Mouse (Mus musculus) embryonic facial prominence, embryonic 10.5 days (tissue): Measurements from ENCODE around the gene Rest. TPM values are rescaled to one million over a fixed set of nuclear protein-coding genes. Genes with fewer than 3 reads are reported as not detected.

Experiments
- DNase-seq: peaks from one replicate; pipeline ENCODE4 v3.0.0-alpha.2; 2017; ENCODE audit warnings: low spot score
- H3K27ac ChIP-seq: fragments of 300-500 bp; sonication (generic); replicated peaks from 2 replicates; pipeline ENCODE4 v1.5.1; 2016; ENCODE audit warnings: mild to moderate bottlenecking
- H3K27me3 ChIP-seq: fragments of 300-500 bp; sonication (generic); replicated peaks from 2 replicates; pipeline ENCODE4 v1.6.1; 2016; ENCODE audit warnings: low read depth, mild to moderate bottlenecking; ENCODE audit not compliant: poor library complexity, severe bottlenecking
- H3K36me3 ChIP-seq: fragments of 300-500 bp; sonication (generic); replicated peaks from 2 replicates; pipeline ENCODE4 v1.6.1; 2016; ENCODE audit warnings: mild to moderate bottlenecking, moderate library complexity
- H3K4me1 ChIP-seq: fragments of 300-500 bp; sonication (generic); 2 replicates; pipeline ENCODE4 v1.6.1; 2016
- H3K4me3 ChIP-seq: fragments of 300-500 bp; sonication (generic); 2 replicates; pipeline ENCODE4 v1.5.1; 2016; ENCODE audit warnings: mild to moderate bottlenecking, moderate library complexity
- H3K9me3 ChIP-seq: fragments of 300-500 bp; sonication (generic); 2 replicates; pipeline ENCODE4 v1.6.1; 2016; ENCODE audit warnings: mild to moderate bottlenecking
- WGBS: fragments of 180-500 bp; shearing (Covaris S2); methylation state at CpG from one replicate; pipeline ENCODE4 v1.1.7; 2016; 5-methylcytosine and 5-hydroxymethylcytosine counted together
- polyA plus RNA-seq: library from polyadenylated mRNA; unstranded; fragments of >200 nt; fragmentation: Nextera tagmentation; extraction: Ambion mirVana; gene quantifications from 2 replicates; pipeline ENCODE4 v1.2.1, GENCODE M21; 2016

The Rest gene
- polyA plus RNA-seq, 1 experiment from 2014 or later = 37.7 TPM

GRCm38 (mm10) chr5:77251656-77252055 is 13.6 kb upstream of the Rest start:
- Histone ChIP-seq H3K4me1 (0 out of 2 replicates have a peak, but pooled peaks cover 3% of the 10 kb centered on the region), H3K9me3 (no peaks in the 10 kb centered on the region), H3K36me3 (no peaks in the 10 kb centered on the region), H3K27ac (no peak overlapping the region), H3K27me3 (no peaks in the 10 kb centered on the region), H3K4me3 (no peak overlapping the region)
- DNase-seq = no peak
- 54% methylated on average over 5 of the region's 5 CpGs for WGBS

GRCm38 (mm10) chr5:77252115-77252827 is 13.0 kb upstream of the Rest start:
- Histone ChIP-seq H3K4me1 (0 out of 2 replicates have a peak, but pooled peaks cover 3% of the 10 kb centered on the region), H3K27ac (no peak overlapping the region)
- 75% methylated on average over 8 of the region's 8 CpGs for WGBS

GRCm38 (mm10) chr5:77253154-77253553 is 12.1 kb upstream of the Rest start:
- Histone ChIP-seq H3K27me3 (no peaks in the 10 kb centered on the region), H3K36me3 (no peaks in the 10 kb centered on the region), H3K27ac (no peak overlapping the region), H3K4me1 (0 out of 2 replicates have a peak, but pooled peaks cover 6% of the 10 kb centered on the region), H3K9me3 (no peaks in the 10 kb centered on the region), H3K4me3 (no peak overlapping the region)
- no peak for DNase-seq
- 80% methylated on average over 1 of the region's 1 CpGs for WGBS

More at GRCm38 (mm10) chr5:77252115-77252827, 13.0 kb upstream of the Rest start:
- Histone ChIP-seq H3K36me3 (no peaks in the 10 kb centered on the region), H3K27me3 (no peaks in the 10 kb centered on the region), H3K4me3 (no peak overlapping the region), H3K9me3 (no peaks in the 10 kb centered on the region)
- no peak for DNase-seq

- no peak overlapping the region for H3K27ac ChIP-seq
- no peaks in the 10 kb centered on the region for H3K9me3 ChIP-seq
- no peaks in the 10 kb centered on the region for H3K36me3 ChIP-seq
- 66% methylated on average over 3 of the region's 3 CpGs for WGBS
- no peak for DNase-seq
- H3K4me1 ChIP-seq = 0 out of 2 replicates have a peak, but pooled peaks cover 6% of the 10 kb centered on the region
- H3K4me3 ChIP-seq = no peak overlapping the region
- no peaks in the 10 kb centered on the region for H3K27me3 ChIP-seq
Observed at GRCm38 (mm10) chr5:77254402-77254801, 10.9 kb upstream of the Rest start.

- DNase-seq = no peak
- no peaks in the 10 kb centered on the region for H3K9me3 ChIP-seq
- H3K4me3 ChIP-seq = no peak overlapping the region
- 79% methylated on average over 3 of the region's 3 CpGs for WGBS
- no peak overlapping the region for H3K27ac ChIP-seq
- no peaks in the 10 kb centered on the region for H3K36me3 ChIP-seq
- H3K27me3 ChIP-seq = no peaks in the 10 kb centered on the region
- peaks cover 10% of the 10 kb centered on the region for H3K4me1 ChIP-seq
Observed at GRCm38 (mm10) chr5:77257603-77258002, 7.7 kb upstream of the Rest start.

- no peaks in the 10 kb centered on the region for H3K9me3 ChIP-seq
- no peaks in the 10 kb centered on the region for H3K27me3 ChIP-seq
- H3K4me3 ChIP-seq = no peak overlapping the region
- H3K36me3 ChIP-seq = no peaks in the 10 kb centered on the region
- H3K27ac ChIP-seq = no peak overlapping the region
- no peak for DNase-seq
- peaks cover 10% of the 10 kb centered on the region for H3K4me1 ChIP-seq
Observed at GRCm38 (mm10) chr5:77259315-77259714, 6.0 kb upstream of the Rest start.

GRCm38 (mm10) chr5:77260141-77260540 is 5.2 kb upstream of the Rest start:
- Histone ChIP-seq H3K27me3 (no peaks in the 10 kb centered on the region), H3K27ac (no peak overlapping the region), H3K4me3 (no peak overlapping the region), H3K9me3 (no peaks in the 10 kb centered on the region), H3K36me3 (no peaks in the 10 kb centered on the region), H3K4me1 (peaks cover 14% of the 10 kb centered on the region)
- DNase-seq = no peak
- 53% methylated on average over 6 of the region's 6 CpGs for WGBS

GRCm38 (mm10) chr5:77261137-77261536 is 4.2 kb upstream of the Rest start:
- no peak overlapping the region for H3K27ac ChIP-seq
- DNase-seq = no peak
- H3K4me3 ChIP-seq = no peak overlapping the region
- H3K9me3 ChIP-seq = no peaks in the 10 kb centered on the region
- peaks cover 14% of the 10 kb centered on the region for H3K4me1 ChIP-seq
- no peaks in the 10 kb centered on the region for H3K36me3 ChIP-seq
- WGBS = 87% methylated on average over 4 of the region's 4 CpGs
- H3K27me3 ChIP-seq = no peaks in the 10 kb centered on the region

- H3K36me3 ChIP-seq = no peaks in the 10 kb centered on the region
- no peaks in the 10 kb centered on the region for H3K9me3 ChIP-seq
- peaks cover 14% of the 10 kb centered on the region for H3K4me1 ChIP-seq
- H3K27ac ChIP-seq = no peak overlapping the region
- H3K4me3 ChIP-seq = no peak overlapping the region
- DNase-seq = no peak
- WGBS = 70% methylated on average over 5 of the region's 5 CpGs
- H3K27me3 ChIP-seq = no peaks in the 10 kb centered on the region
Observed at GRCm38 (mm10) chr5:77262105-77262504, 3.2 kb upstream of the Rest start.

GRCm38 (mm10) chr5:77265671-77266065 is 377 bp downstream of the Rest start:
- peak; percentile 88 for DNase-seq
- Histone ChIP-seq H3K27ac (peak overlapping the region; percentile 98), H3K27me3 (no peaks in the 10 kb centered on the region), H3K4me3 (peak overlapping the region; percentile 99), H3K36me3 (peaks cover 28% of the 10 kb centered on the region), H3K4me1 (peaks cover 20% of the 10 kb centered on the region), H3K9me3 (no peaks in the 10 kb centered on the region)
- WGBS = under 1% methylated on average over 52 of the region's 53 CpGs

- under 1% methylated on average over 85 of the region's 87 CpGs for WGBS
- Histone ChIP-seq H3K4me3 (peak overlapping the region; percentile 99), H3K27me3 (no peaks in the 10 kb centered on the region), H3K4me1 (peaks cover 20% of the 10 kb centered on the region), H3K27ac (peak overlapping the region; percentile 98), H3K9me3 (no peaks in the 10 kb centered on the region), H3K36me3 (peaks cover 34% of the 10 kb centered on the region)
- peak; percentile 76 for DNase-seq
Observed at GRCm38 (mm10) chr5:77266066-77266885, 985 bp downstream of the Rest start.

GRCm38 (mm10) chr5:77266886-77267401 is 1.7 kb downstream of the Rest start:
- DNase-seq = no peak

More at GRCm38 (mm10) chr5:77266886-77267401, 1.7 kb downstream of the Rest start:
- peaks cover 20% of the 10 kb centered on the region for H3K4me1 ChIP-seq
- peak overlapping the region; percentile 99 for H3K4me3 ChIP-seq
- WGBS = 2% methylated on average over 11 of the region's 11 CpGs
- peak overlapping the region; percentile 98 for H3K27ac ChIP-seq
- no peaks in the 10 kb centered on the region for H3K9me3 ChIP-seq
- peaks cover 41% of the 10 kb centered on the region for H3K36me3 ChIP-seq
- no peaks in the 10 kb centered on the region for H3K27me3 ChIP-seq
